Mouse (Mus musculus) MEL (cell line): ENCODE measurements around the gene Lrp4. TPM values are rescaled to one million over a fixed set of nuclear protein-coding genes. Genes with fewer than 3 reads are reported as not detected.

ENCODE experiments used
- DNase-seq: peaks from one replicate; pipeline ENCODE4 v3.0.0; 2011; ENCODE audit warnings: low read depth, low spot score
- H3K27ac ChIP-seq: 2 replicates; pipeline ENCODE4 v1.5.1; 2012; ENCODE audit warnings: low read depth, mild to moderate bottlenecking, control low read depth, low read length, moderate library complexity; ENCODE audit not compliant: control insufficient read depth
- H3K27me3 ChIP-seq, 2 experiments: fragments of 150-350 bp in 1 of 2; sonication (generic) in 1 of 2; 2 replicates each; pipeline ENCODE4 v1.6.1; 2012; ENCODE audit warnings: low read length in 2 of 2, mild to moderate bottlenecking in 2 of 2, improper control_type of control experiment in 1 of 2, moderate library complexity in 1 of 2; ENCODE audit not compliant: insufficient read depth in 2 of 2, control insufficient read depth in 1 of 2
- H3K36me3 ChIP-seq, 2 experiments: 2 replicates each; pipeline ENCODE4 v1.6.1; 2012 to 2014; ENCODE audit warnings: low read length in 2 of 2, improper control_type of control experiment in 1 of 2, inconsistent platforms in 1 of 2, mild to moderate bottlenecking in 1 of 2; ENCODE audit not compliant: insufficient read depth in 2 of 2, control insufficient read depth in 1 of 2
- H3K4me1 ChIP-seq, 2 experiments: fragments of 150-350 bp in 1 of 2; sonication (generic) in 1 of 2; 2 replicates each; pipeline ENCODE4 v1.6.1; 2012; ENCODE audit warnings: low read length in 2 of 2, improper control_type of control experiment in 1 of 2, mild to moderate bottlenecking in 1 of 2; ENCODE audit not compliant: insufficient read depth in 2 of 2, control insufficient read depth in 1 of 2
- H3K4me3 ChIP-seq, 2 experiments: fragments of 150-350 bp in 1 of 2; sonication (generic) in 1 of 2; 2 replicates each; pipeline ENCODE4 v1.5.1; 2012; ENCODE audit warnings: low read depth in 2 of 2, low read length in 2 of 2, mild to moderate bottlenecking in 2 of 2, moderate library complexity in 2 of 2, control low read depth in 1 of 2, improper control_type of control experiment in 1 of 2; ENCODE audit not compliant: control insufficient read depth in 1 of 2, insufficient read depth in 1 of 2
- H3K79me2 ChIP-seq: 2 replicates; pipeline ENCODE4 v1.6.1; 2012; ENCODE audit warnings: mild to moderate bottlenecking, low read length, moderate library complexity; ENCODE audit not compliant: control insufficient read depth, poor library complexity, insufficient read depth
- H3K9ac ChIP-seq: 2 replicates; pipeline ENCODE4 v1.6.1; 2012; ENCODE audit warnings: low read depth, mild to moderate bottlenecking, control low read depth, low read length, moderate library complexity; ENCODE audit not compliant: control insufficient read depth, poor library complexity, severe bottlenecking
- H3K9me3 ChIP-seq: fragments of 150-350 bp; sonication (generic); replicated peaks from 2 replicates; pipeline ENCODE4 v1.6.1; 2012; ENCODE audit warnings: mild to moderate bottlenecking, low read length, improper control_type of control experiment, moderate library complexity; ENCODE audit not compliant: insufficient read depth
- BHLHE40 ChIP-seq: IDR thresholded peaks from 2 replicates; pipeline ENCODE4 v1.6.1; 2012; ENCODE audit warnings: low read depth, mild to moderate bottlenecking, inconsistent platforms, low read length, improper control_type of control experiment, borderline replicate concordance
- E2F4 ChIP-seq: IDR thresholded peaks from 2 replicates; pipeline ENCODE4 v1.6.1; 2011; ENCODE audit warnings: low read depth, low read length, improper control_type of control experiment, borderline replicate concordance
- ELF1 ChIP-seq: IDR thresholded peaks from 2 replicates; pipeline ENCODE4 v1.6.1; 2014; ENCODE audit warnings: low read depth, mild to moderate bottlenecking, inconsistent platforms, low read length, improper control_type of control experiment, moderate library complexity
- ETS1 ChIP-seq: IDR thresholded peaks from 2 replicates; pipeline ENCODE4 v1.6.1; 2012; ENCODE audit warnings: low read depth, mild to moderate bottlenecking, inconsistent platforms, low read length, improper control_type of control experiment, moderate library complexity
- GABPA ChIP-seq: IDR thresholded peaks from 2 replicates; pipeline ENCODE4 v1.6.1; 2012; ENCODE audit warnings: low read depth, mild to moderate bottlenecking, inconsistent platforms, low read length, improper control_type of control experiment, moderate library complexity
- JUND ChIP-seq: IDR thresholded peaks from 2 replicates; pipeline ENCODE4 v1.6.1; 2011; ENCODE audit warnings: low read depth, mild to moderate bottlenecking, improper control_type of control experiment, low read length
- MEF2A ChIP-seq: IDR thresholded peaks from 2 replicates; pipeline ENCODE4 v1.6.1; 2014; ENCODE audit warnings: low read depth, mild to moderate bottlenecking, inconsistent platforms, low read length, improper control_type of control experiment; ENCODE audit not compliant: poor library complexity, insufficient replicate concordance, severe bottlenecking; ENCODE audit errors: extremely low read depth
- MYB ChIP-seq: IDR thresholded peaks from 2 replicates; pipeline ENCODE4 v1.6.1; 2011; ENCODE audit warnings: mild to moderate bottlenecking, low read depth, low read length, improper control_type of control experiment
- POLR2AphosphoS2 ChIP-seq: IDR thresholded peaks from 2 replicates; pipeline ENCODE4 v1.6.1; 2011; ENCODE audit warnings: low read length, improper control_type of control experiment
- POLR2AphosphoS5 ChIP-seq: IDR thresholded peaks from 2 replicates; pipeline ENCODE4 v1.6.1; 2012; ENCODE audit warnings: low read depth, borderline replicate concordance, mild to moderate bottlenecking, inconsistent platforms, low read length, moderate library complexity, mixed read lengths
- RAD21 ChIP-seq: IDR thresholded peaks from 2 replicates; pipeline ENCODE4 v1.6.1; 2011; ENCODE audit warnings: mild to moderate bottlenecking, low read depth, low read length, improper control_type of control experiment
- SMC3 ChIP-seq: IDR thresholded peaks from 2 replicates; pipeline ENCODE4 v1.6.1; 2011; ENCODE audit warnings: low read depth, low read length, improper control_type of control experiment
- TBP ChIP-seq: IDR thresholded peaks from 2 replicates; pipeline ENCODE4 v1.8.0; 2011; ENCODE audit warnings: low read depth, low read length, improper control_type of control experiment
- UBTF ChIP-seq: IDR thresholded peaks from 2 replicates; pipeline ENCODE4 v1.6.1; 2012; ENCODE audit warnings: low read depth, mild to moderate bottlenecking, inconsistent platforms, low read length, improper control_type of control experiment, moderate library complexity, borderline replicate concordance; ENCODE audit not compliant: insufficient read depth
- USF2 ChIP-seq, 2 experiments: IDR thresholded peaks; 2 replicates each; pipeline ENCODE4 v1.6.1; 2011 to 2012; ENCODE audit warnings: improper control_type of control experiment in 2 of 2, low read length in 2 of 2, borderline replicate concordance in 1 of 2, inconsistent platforms in 1 of 2, low read depth in 1 of 2, mild to moderate bottlenecking in 1 of 2; ENCODE audit not compliant: insufficient read depth in 1 of 2
- polyA plus RNA-seq, 2 experiments: library from polyadenylated mRNA; stranded (reverse) in 1 of 2; unstranded in 1 of 2; fragments of >175 nt in 1 of 2; fragments of >200 nt in 1 of 2; gene quantifications; 2 replicates each; pipeline versions ENCODE4 v1.2.1 to v1.2.4; 2012; ENCODE audit warnings: low replicate concordance in 2 of 2, low read depth in 1 of 2; ENCODE audit not compliant: insufficient read length in 2 of 2, insufficient read depth in 1 of 2, missing spikeins in 1 of 2
- total RNA-seq: library from RNA; depleted of rRNA; stranded (reverse); fragments of 300-350 nt; gene quantifications from 2 replicates; pipeline ENCODE4 v1.2.3, GENCODE M21; 2012

Lrp4 gene
- total and polyA plus RNA-seq, 3 experiments, result 1.1 to 2.8 TPM; not detected in 1

DNA sequence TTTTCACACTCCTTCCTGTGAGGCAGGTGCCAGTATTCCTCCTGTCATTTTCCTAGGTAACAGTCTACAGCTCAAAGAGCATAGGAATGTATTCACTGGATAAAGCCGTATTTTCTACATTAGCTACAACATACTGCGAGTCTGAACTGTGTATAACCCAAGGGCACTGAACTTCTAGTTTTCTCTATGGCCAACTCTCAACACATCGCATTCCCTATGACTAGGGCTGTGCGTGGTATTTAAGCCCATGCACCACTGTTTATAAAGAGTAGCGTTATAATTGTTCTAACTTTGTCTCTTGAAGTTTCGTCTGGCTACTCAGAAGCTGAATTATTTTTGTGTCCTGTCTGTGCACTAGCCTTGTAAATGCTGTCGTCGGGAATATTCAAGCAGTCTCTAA is 20.6 kb upstream of the Lrp4 start:
- Histone ChIP-seq H3K9me3 (no peaks in the 10 kb centered on the region), H3K27ac (no peak overlapping the region), H3K36me3 (no peaks in the 10 kb centered on the region), H3K4me1 (peaks cover 0 to 2% of the 10 kb centered on the region in 2 experiments; a peak in 1 of 4 replicates), H3K9ac (no peak overlapping the region), H3K27me3 (no peaks in the 10 kb centered on the region), H3K4me3 (no peak overlapping the region), H3K79me2 (no peaks in the 10 kb centered on the region)
- TF ChIP-seq MYB, result no peak
- TF ChIP-seq JUND, result no peak
- no peak for TF ChIP-seq TBP
- no peak for TF ChIP-seq POLR2AphosphoS5
- no peak for TF ChIP-seq GABPA
- TF ChIP-seq RAD21, result no peak
- no peak for TF ChIP-seq ETS1
- no peak for TF ChIP-seq BHLHE40
- no peak for TF ChIP-seq E2F4
- no peak for TF ChIP-seq USF2 (IDR thresholded peaks at IDR 0.05; ENCODE audit: borderline replicate concordance in 1 of 2, insufficient read depth in 1 of 2, low read depth in 1 of 2, low read length in 2 of 2)
- TF ChIP-seq SMC3, result no peak
- TF ChIP-seq POLR2AphosphoS2, result no peak
- no peak for TF ChIP-seq ELF1
- no peak for DNase-seq

DNA sequence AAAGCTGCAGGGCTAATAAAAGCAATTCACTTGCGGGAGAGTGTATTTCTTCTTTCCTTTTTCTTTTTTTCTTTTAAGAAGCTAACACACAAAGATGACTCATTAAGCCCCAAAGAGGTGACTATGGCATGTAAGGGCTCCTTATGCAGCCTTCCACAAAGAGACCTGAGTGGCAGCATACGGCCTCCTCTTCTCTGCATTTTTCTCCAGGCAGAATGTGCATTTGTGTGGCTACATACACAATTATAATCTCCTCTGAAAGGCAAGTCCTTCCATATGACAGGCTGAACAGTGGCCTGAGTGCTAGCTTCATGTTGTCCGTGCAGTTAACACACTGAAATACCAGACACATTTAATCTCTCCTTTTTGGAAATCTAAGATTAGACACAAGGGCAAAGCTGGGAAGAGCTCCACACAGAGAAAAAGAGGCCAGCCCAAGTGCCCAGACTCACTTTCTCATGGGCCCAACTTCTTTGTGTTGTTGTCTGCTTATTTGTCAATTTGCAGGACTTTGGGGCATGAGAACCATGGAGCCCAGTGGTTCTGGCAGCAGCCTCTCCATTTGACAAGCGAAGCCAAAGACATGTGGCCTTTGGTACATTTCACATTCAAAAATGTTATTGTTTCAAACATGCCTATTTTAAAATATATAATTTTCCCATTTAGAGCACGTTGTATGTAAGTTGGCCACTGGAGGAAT is 20.0 kb upstream of the Lrp4 start:
- Histone ChIP-seq H3K4me3 (no peak overlapping the region), H3K27ac (no peak overlapping the region), H3K27me3 (no peaks in the 10 kb centered on the region), H3K4me1 (peaks cover 0 to 2% of the 10 kb centered on the region in 2 experiments; a peak in 1 of 4 replicates), H3K79me2 (no peaks in the 10 kb centered on the region), H3K9ac (no peak overlapping the region), H3K9me3 (no peaks in the 10 kb centered on the region), H3K36me3 (no peaks in the 10 kb centered on the region; a peak in 1 of 4 replicates)
- no peak for TF ChIP-seq MEF2A
- TF ChIP-seq UBTF, result no peak
- DNase-seq, result no peak
